Mouse (Mus musculus): Measurements from ENCODE around the gene Klf12. TPM values are rescaled to one million over a fixed set of nuclear protein-coding genes. Genes with fewer than 3 reads are reported as not detected.

The Klf12 gene
- polyA plus RNA-seq, 1 experiment from 2014 or later = 9.1 TPM

DNA sequence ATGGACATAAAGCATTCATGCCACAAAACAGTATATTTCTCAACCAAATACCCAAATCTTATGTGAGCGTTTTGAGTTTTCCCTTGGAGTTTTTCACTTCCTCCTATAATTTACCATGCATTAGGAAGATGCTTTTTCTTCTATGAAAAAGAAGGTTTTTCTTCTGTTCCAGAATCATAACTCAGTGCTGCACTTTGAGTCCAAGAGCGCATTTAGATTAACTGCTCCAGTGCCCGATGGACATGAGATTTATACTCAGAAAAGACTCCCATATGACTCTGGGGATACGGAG, 72.7 kb downstream of the Klf12 start:
- no peak overlapping the region for H3K27ac ChIP-seq (ENCODE audit: low read length)
- no peak for ATAC-seq (ENCODE audit: low FRiP score, low TSS enrichment)
- 53% methylated on average over 4 of the region's 4 CpGs for WGBS
- no peaks in the 10 kb centered on the region for H3K4me1 ChIP-seq (ENCODE audit: insufficient read depth, low read length)
- no peaks in the 10 kb centered on the region for H3K27me3 ChIP-seq (ENCODE audit: insufficient read depth, low read length)
- H3K4me2 ChIP-seq (replicated peaks; ENCODE audit: low read depth, low read length) = no peak overlapping the region
- H3K4me3 ChIP-seq (ENCODE audit: low read length) = no peak overlapping the region
- H3K9ac ChIP-seq (replicated peaks; ENCODE audit: low read length) = no peak overlapping the region
- no peaks in the 10 kb centered on the region for H3K36me3 ChIP-seq (ENCODE audit: insufficient read depth, low read length)
- H3K9me3 ChIP-seq (ENCODE audit: low read length) = no peaks in the 10 kb centered on the region

DNA sequence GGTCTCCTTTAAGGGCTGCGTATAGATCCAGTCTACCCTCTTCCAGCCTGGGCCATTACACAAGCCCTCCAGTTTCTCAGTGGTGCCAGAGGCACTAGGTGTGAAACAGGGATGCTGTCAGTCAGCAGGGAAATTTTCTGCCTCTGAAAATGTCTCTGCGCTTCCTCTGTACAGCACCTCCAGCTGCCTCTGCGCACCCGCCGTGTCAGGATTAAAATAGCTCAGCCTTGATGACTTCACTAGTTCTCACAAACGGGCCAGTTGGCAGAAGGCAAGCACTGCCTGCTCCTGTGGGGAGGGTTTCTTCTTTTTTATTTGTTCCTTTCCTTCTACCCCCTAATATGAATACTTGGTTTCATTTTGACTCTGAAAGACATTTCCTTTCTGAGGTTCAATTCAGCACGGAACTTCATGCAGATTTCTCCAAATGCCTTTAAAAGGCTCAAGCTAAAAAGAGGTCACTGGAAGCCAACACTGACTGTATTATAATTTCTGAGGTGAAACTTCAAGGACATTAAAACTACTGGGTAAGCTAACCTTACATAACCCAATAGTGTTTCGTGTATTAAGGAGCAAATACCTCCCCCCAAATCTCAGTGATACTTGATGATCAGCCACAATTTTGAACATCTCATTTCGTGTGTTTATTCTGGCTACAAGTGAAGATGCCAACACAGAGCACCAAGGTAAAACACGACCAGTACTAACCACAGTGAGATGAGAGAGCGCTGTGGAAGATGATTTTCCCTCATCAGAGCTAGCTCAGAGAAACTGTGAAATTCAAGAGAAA, 73.2 kb downstream of the Klf12 start:
- H3K36me3 ChIP-seq (ENCODE audit: insufficient read depth, low read length) = no peaks in the 10 kb centered on the region
- H3K9ac ChIP-seq (replicated peaks; ENCODE audit: low read length) = no peak overlapping the region
- H3K27me3 ChIP-seq (ENCODE audit: insufficient read depth, low read length) = no peaks in the 10 kb centered on the region
- no peak overlapping the region for H3K27ac ChIP-seq (ENCODE audit: low read length)
- H3K9me3 ChIP-seq (ENCODE audit: low read length) = no peaks in the 10 kb centered on the region
- no peaks in the 10 kb centered on the region for H3K4me1 ChIP-seq (ENCODE audit: insufficient read depth, low read length)
- no peak overlapping the region for H3K4me2 ChIP-seq (replicated peaks; ENCODE audit: low read depth, low read length)
- H3K4me3 ChIP-seq (ENCODE audit: low read length) = no peak overlapping the region
- no peak for ATAC-seq (ENCODE audit: low FRiP score, low TSS enrichment)
- 69% methylated on average over 11 of the region's 11 CpGs for WGBS

DNA sequence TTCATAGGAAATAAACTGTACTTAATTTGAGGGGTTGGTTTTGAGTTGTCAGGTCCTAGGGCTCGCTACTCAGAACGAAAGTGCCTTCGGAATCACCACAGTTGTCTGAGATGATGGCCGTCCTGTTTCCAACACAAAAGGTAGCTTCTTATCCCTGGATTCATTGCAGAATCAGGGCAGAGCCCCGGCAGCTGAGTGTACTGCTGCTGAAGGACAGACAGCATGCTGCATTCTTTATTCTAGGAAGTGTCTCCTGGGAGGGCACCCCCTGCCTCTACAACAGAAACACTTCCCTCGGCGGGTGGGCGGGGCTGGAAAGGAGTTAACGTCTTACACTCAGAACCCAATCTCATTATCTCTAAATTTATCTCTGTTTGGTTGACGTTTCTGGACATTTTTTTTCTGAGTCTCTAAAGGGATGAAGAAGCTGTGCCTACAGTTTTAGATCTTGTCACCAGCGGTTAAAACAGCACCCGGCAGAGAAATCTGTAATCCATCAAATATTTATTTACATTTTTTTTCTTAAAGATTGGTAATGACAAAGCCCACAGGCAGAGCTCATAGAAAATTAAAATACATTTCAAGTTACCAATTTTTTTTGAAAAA, 74.6 kb downstream of the Klf12 start:
- Histone ChIP-seq H3K4me3 (ENCODE audit: low read length) (no peak overlapping the region), H3K4me1 (ENCODE audit: insufficient read depth, low read length) (no peaks in the 10 kb centered on the region), H3K9me3 (ENCODE audit: low read length) (no peaks in the 10 kb centered on the region), H3K27me3 (ENCODE audit: insufficient read depth, low read length) (no peaks in the 10 kb centered on the region), H3K4me2 (replicated peaks; ENCODE audit: low read depth, low read length) (no peak overlapping the region), H3K27ac (ENCODE audit: low read length) (no peak overlapping the region), H3K36me3 (ENCODE audit: insufficient read depth, low read length) (no peaks in the 10 kb centered on the region), H3K9ac (replicated peaks; ENCODE audit: low read length) (no peak overlapping the region)
- ATAC-seq (ENCODE audit: low FRiP score, low TSS enrichment) = no peak
- 50% methylated on average over 12 of the region's 12 CpGs for WGBS

DNA sequence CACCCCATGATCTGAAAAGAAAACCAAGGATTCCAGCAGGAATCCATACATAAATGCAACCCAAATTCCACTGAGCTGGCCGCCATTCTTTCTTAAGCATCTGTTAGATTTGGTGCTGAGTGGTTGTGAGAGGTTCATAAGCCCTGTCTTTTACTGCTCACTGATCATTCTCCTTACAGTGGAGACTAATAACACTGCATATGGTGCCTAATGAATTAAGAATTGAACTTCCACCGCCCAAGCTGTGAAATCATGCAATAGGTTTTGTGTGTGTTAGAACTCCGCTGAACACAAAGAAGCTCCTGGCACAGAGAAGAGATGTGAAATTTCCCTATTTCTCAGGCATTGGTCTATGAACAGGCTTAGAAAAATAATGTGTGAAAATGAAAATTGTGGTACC, 77.4 kb downstream of the Klf12 start:
- no peaks in the 10 kb centered on the region for H3K27me3 ChIP-seq (ENCODE audit: insufficient read depth, low read length)
- no peak overlapping the region for H3K4me2 ChIP-seq (replicated peaks; ENCODE audit: low read depth, low read length)
- WGBS = 92% methylated on average over 3 of the region's 3 CpGs
- no peak overlapping the region for H3K4me3 ChIP-seq (ENCODE audit: low read length)
- H3K9ac ChIP-seq (replicated peaks; ENCODE audit: low read length) = no peak overlapping the region
- H3K36me3 ChIP-seq (ENCODE audit: insufficient read depth, low read length) = no peaks in the 10 kb centered on the region
- no peaks in the 10 kb centered on the region for H3K4me1 ChIP-seq (ENCODE audit: insufficient read depth, low read length)
- H3K9me3 ChIP-seq (ENCODE audit: low read length) = no peaks in the 10 kb centered on the region
- H3K27ac ChIP-seq (ENCODE audit: low read length) = no peak overlapping the region
- ATAC-seq (ENCODE audit: low FRiP score, low TSS enrichment) = no peak

DNA sequence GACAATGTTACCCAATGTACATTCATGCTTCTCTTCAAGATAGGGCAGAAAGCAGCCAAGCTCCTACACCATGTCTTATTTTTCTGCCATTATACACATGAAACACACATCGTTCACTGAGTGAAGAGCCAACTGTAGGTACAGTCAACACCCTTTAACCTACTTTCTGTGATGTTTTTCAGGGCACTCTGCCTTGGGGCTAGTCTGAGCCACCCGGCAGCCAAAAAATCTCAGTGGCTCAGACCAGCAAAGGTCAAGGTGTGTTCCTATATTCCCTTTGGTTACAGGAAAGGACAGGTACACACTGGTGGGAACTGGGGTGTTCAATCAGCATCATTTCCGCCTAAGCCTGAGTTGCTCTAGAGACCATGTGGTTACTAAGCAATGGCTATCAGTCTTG, 78.3 kb downstream of the Klf12 start:
- H3K4me3 ChIP-seq (ENCODE audit: low read length) = no peak overlapping the region
- H3K9ac ChIP-seq (replicated peaks; ENCODE audit: low read length) = no peak overlapping the region
- WGBS = 96% methylated on average over 3 of the region's 3 CpGs
- no peaks in the 10 kb centered on the region for H3K4me1 ChIP-seq (ENCODE audit: insufficient read depth, low read length)
- H3K4me2 ChIP-seq (replicated peaks; ENCODE audit: low read depth, low read length) = no peak overlapping the region
- H3K9me3 ChIP-seq (ENCODE audit: low read length) = no peaks in the 10 kb centered on the region
- no peaks in the 10 kb centered on the region for H3K27me3 ChIP-seq (ENCODE audit: insufficient read depth, low read length)
- ATAC-seq (ENCODE audit: low FRiP score, low TSS enrichment) = no peak
- H3K27ac ChIP-seq (ENCODE audit: low read length) = no peak overlapping the region
- H3K36me3 ChIP-seq (ENCODE audit: insufficient read depth, low read length) = no peaks in the 10 kb centered on the region

- no peak for ATAC-seq (ENCODE audit: low FRiP score, low TSS enrichment)
- H3K36me3 ChIP-seq (ENCODE audit: insufficient read depth, low read length) = peaks cover 3% of the 10 kb centered on the region; the same call in 1 of the 2 replicates
- H3K27ac ChIP-seq (ENCODE audit: low read length) = no peak overlapping the region
- H3K4me2 ChIP-seq (replicated peaks; ENCODE audit: low read depth, low read length) = no peak overlapping the region
- WGBS = 80% methylated on average over 6 of the region's 6 CpGs
- H3K27me3 ChIP-seq (ENCODE audit: insufficient read depth, low read length) = no peaks in the 10 kb centered on the region
- no peaks in the 10 kb centered on the region for H3K4me1 ChIP-seq (ENCODE audit: insufficient read depth, low read length)
- H3K9me3 ChIP-seq (ENCODE audit: low read length) = no peaks in the 10 kb centered on the region
- no peak overlapping the region for H3K9ac ChIP-seq (replicated peaks; ENCODE audit: low read length)
- no peak overlapping the region for H3K4me3 ChIP-seq (ENCODE audit: low read length)
These were observed 84.3 kb downstream of the Klf12 start for GRCm38 (mm10) chr14:100200058-100200688.

- Histone ChIP-seq H3K27me3 (ENCODE audit: insufficient read depth, low read length) (no peaks in the 10 kb centered on the region), H3K9me3 (ENCODE audit: low read length) (no peaks in the 10 kb centered on the region), H3K9ac (replicated peaks; ENCODE audit: low read length) (no peak overlapping the region), H3K4me1 (ENCODE audit: insufficient read depth, low read length) (no peaks in the 10 kb centered on the region), H3K4me3 (ENCODE audit: low read length) (no peak overlapping the region), H3K4me2 (replicated peaks; ENCODE audit: low read depth, low read length) (no peak overlapping the region), H3K27ac (ENCODE audit: low read length) (no peak overlapping the region), H3K36me3 (ENCODE audit: insufficient read depth, low read length) (peaks cover 3% of the 10 kb centered on the region; the same call in 1 of the 2 replicates)
- WGBS = 93% methylated on average over 4 of the region's 4 CpGs
- no peak for ATAC-seq (ENCODE audit: low FRiP score, low TSS enrichment)
These were observed 85.8 kb downstream of the Klf12 start for GRCm38 (mm10) chr14:100198636-100199035.

DNA sequence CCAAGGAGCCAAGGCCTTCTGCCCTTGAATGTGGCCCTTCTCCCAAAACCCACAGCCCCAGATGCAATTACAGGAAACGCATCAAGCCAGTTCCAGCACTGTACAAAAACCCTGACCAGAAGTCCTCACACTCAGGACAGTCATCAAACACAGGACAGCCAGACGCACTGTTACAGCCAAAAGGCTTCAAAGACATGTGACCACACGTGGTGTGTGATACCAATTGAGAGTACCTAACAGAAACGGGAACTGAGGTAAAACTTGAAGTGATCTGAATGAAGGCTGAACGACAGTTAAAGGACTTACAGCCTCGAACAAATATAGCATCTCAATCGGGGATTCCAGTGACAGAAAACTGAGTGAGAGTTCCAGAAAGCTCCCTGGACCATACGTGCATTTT, 87.3 kb downstream of the Klf12 start:
- Histone ChIP-seq H3K27me3 (ENCODE audit: insufficient read depth, low read length) (no peaks in the 10 kb centered on the region), H3K36me3 (ENCODE audit: insufficient read depth, low read length) (peaks cover 3% of the 10 kb centered on the region; the same call in 1 of the 2 replicates), H3K4me1 (ENCODE audit: insufficient read depth, low read length) (no peaks in the 10 kb centered on the region), H3K4me2 (replicated peaks; ENCODE audit: low read depth, low read length) (no peak overlapping the region), H3K9me3 (ENCODE audit: low read length) (no peaks in the 10 kb centered on the region), H3K27ac (ENCODE audit: low read length) (no peak overlapping the region), H3K9ac (replicated peaks; ENCODE audit: low read length) (no peak overlapping the region), H3K4me3 (ENCODE audit: low read length) (no peak overlapping the region)
- no peak for ATAC-seq (ENCODE audit: low FRiP score, low TSS enrichment)
- WGBS = 95% methylated on average over 8 of the region's 8 CpGs

DNA sequence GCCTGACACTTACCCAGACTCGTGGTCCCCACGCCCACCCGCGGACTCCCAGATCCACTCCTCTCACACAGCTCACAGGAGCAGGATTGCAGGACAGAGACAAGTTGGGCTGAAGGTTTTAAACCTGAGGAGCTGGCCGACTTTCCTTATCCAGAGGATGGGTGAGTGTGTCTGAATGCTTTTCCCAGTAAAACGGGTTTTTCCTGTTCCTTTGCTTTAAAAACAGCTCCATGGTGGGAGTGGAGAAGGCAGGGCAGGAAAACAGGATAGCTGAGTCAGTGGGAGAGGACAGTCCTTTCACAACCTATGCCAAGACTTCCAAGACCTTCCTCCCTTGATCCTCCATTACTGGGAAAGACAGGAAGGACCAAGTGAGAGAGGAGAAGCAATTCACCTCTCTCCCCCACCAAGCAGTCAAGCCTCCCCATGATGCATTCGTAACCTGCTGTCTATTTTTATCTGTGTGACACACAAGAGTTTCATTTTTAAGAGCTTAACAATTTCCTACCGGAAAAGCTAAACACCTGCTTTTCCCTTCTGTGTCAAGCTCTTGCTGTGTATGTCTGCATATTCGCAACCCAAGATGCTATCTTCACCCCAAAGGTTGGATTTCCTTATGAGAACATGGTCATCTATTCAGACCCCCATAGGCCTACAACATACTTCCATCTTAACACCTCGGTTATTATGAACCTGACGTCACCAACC, 94.8 kb downstream of the Klf12 start:
- H3K4me1 ChIP-seq (ENCODE audit: insufficient read depth, low read length) = no peaks in the 10 kb centered on the region
- no peak overlapping the region for H3K27ac ChIP-seq (ENCODE audit: low read length)
- no peak for ATAC-seq (ENCODE audit: low FRiP score, low TSS enrichment)
- H3K9me3 ChIP-seq (ENCODE audit: low read length) = no peaks in the 10 kb centered on the region
- H3K36me3 ChIP-seq (ENCODE audit: insufficient read depth, low read length) = no peaks in the 10 kb centered on the region
- no peak overlapping the region for H3K4me3 ChIP-seq (ENCODE audit: low read length)
- H3K9ac ChIP-seq (replicated peaks; ENCODE audit: low read length) = no peak overlapping the region
- no peaks in the 10 kb centered on the region for H3K27me3 ChIP-seq (ENCODE audit: insufficient read depth, low read length)
- H3K4me2 ChIP-seq (replicated peaks; ENCODE audit: low read depth, low read length) = no peak overlapping the region
- 71% methylated on average over 11 of the region's 11 CpGs for WGBS

Data from kidney, embryonic 16.5 days (tissue).